Mouse (Mus musculus) intestine, embryonic 14.5 days (tissue): Measurements from ENCODE around the gene Ptbp1. TPM values are rescaled to one million over a fixed set of nuclear protein-coding genes. Genes with fewer than 3 reads are reported as not detected.

ENCODE experiments used
- ATAC-seq: fragments of 200-750 bp; cut with Nextera tagmentation; replicated peaks from 2 replicates; pipeline ENCODE4 v1.8.0; 2017; ENCODE audit warnings: low read depth, moderate number of reproducible peaks, moderate TSS enrichment, moderate library complexity; ENCODE audit not compliant: low FRiP score, low TSS enrichment
- DNase-seq: peaks from one replicate; pipeline ENCODE4 v3.0.0-alpha.2; 2018; ENCODE audit warnings: low spot score
- H3K27ac ChIP-seq: fragments of 300-500 bp; sonication (generic); 2 replicates; pipeline ENCODE4 v1.5.1; 2014; ENCODE audit warnings: low read depth, mild to moderate bottlenecking, control low read depth
- H3K27me3 ChIP-seq: fragments of 300-500 bp; sonication (generic); replicated peaks from 2 replicates; pipeline ENCODE4 v1.6.1; 2014; ENCODE audit warnings: low read length, control low read depth; ENCODE audit not compliant: control insufficient read depth, insufficient read depth
- H3K36me3 ChIP-seq: fragments of 300-500 bp; sonication (generic); 2 replicates; pipeline ENCODE4 v1.6.1; 2014; ENCODE audit warnings: low read length, control low read depth; ENCODE audit not compliant: control insufficient read depth, insufficient read depth
- H3K4me1 ChIP-seq: fragments of 300-500 bp; sonication (generic); replicated peaks from 2 replicates; pipeline ENCODE4 v1.6.1; 2014; ENCODE audit warnings: low read length, control low read depth, mixed read lengths; ENCODE audit not compliant: control insufficient read depth, insufficient read depth
- H3K4me2 ChIP-seq: fragments of 300-500 bp; sonication (generic); 2 replicates; pipeline ENCODE4 v1.6.1; 2014; ENCODE audit warnings: low read length
- H3K4me3 ChIP-seq: fragments of 300-500 bp; sonication (generic); 2 replicates; pipeline ENCODE4 v1.5.1; 2014; ENCODE audit warnings: low read depth, low read length, control low read depth, mixed read lengths
- H3K9ac ChIP-seq: fragments of 300-500 bp; sonication (generic); 2 replicates; pipeline ENCODE4 v1.6.1; 2014; ENCODE audit warnings: mild to moderate bottlenecking, low read length
- H3K9me3 ChIP-seq: fragments of 300-500 bp; sonication (generic); 2 replicates; pipeline ENCODE4 v1.6.1; 2016; ENCODE audit warnings: low read length, control low read depth; ENCODE audit not compliant: control insufficient read depth
- WGBS: fragments of 180-500 bp; shearing (Covaris S2); extraction: QIAGEN DNeasy Blood & Tissue Kit; methylation state at CpG from one replicate; pipeline ENCODE4 v1.1.7; 2014; 5-methylcytosine and 5-hydroxymethylcytosine counted together
- polyA plus RNA-seq: library from polyadenylated mRNA; unstranded; fragments of >200 nt; fragmentation: Nextera tagmentation; extraction: Ambion mirVana; gene quantifications from 2 replicates; pipeline ENCODE4 v1.2.1, GENCODE M21; 2014

The Ptbp1 gene
- polyA plus RNA-seq, 1 experiment from 2014 or later = 291 TPM

- peak overlapping the region; percentile 96 for H3K4me2 ChIP-seq
- H3K36me3 ChIP-seq = peaks cover 66% of the 10 kb centered on the region
- no peaks in the 10 kb centered on the region for H3K9me3 ChIP-seq
- ATAC-seq = no peak
- H3K4me1 ChIP-seq = peaks cover 26% of the 10 kb centered on the region
- no peaks in the 10 kb centered on the region for H3K27me3 ChIP-seq
- H3K4me3 ChIP-seq = peak overlapping the region; percentile 98
- no peak for DNase-seq
- peak overlapping the region; percentile 33; the same call in 1 of the 2 replicates for H3K27ac ChIP-seq
- WGBS = 54% methylated on average over 17 of the region's 17 CpGs
- H3K9ac ChIP-seq = peak overlapping the region; percentile 35; the same call in 1 of the 2 replicates
These were observed 4.3 kb downstream of the Ptbp1 start for GRCm38 (mm10) chr10:79858416-79859074.

DNA sequence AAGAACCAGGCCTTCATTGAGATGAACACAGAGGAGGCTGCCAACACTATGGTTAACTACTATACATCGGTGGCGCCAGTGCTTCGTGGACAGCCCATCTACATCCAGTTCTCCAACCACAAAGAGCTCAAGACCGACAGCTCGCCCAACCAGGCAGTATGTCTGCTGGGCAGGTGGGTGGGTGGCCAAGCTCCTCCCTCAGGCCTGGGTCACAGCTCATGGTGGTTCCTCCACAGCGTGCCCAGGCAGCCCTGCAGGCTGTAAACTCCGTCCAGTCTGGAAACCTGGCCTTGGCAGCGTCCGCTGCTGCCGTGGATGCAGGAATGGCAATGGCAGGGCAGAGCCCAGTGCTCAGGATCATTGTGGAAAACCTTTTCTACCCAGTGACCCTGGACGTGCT lies 4.9 kb downstream of the Ptbp1 start:
- Histone ChIP-seq H3K27me3 (no peaks in the 10 kb centered on the region), H3K4me3 (no peak overlapping the region), H3K4me1 (peaks cover 26% of the 10 kb centered on the region), H3K9me3 (no peaks in the 10 kb centered on the region), H3K4me2 (no peak overlapping the region), H3K36me3 (peaks cover 70% of the 10 kb centered on the region), H3K27ac (no peak overlapping the region), H3K9ac (no peak overlapping the region)
- DNase-seq (no peak), ATAC-seq (no peak)
- 84% methylated on average over 11 of the region's 11 CpGs for WGBS

- H3K9me3 ChIP-seq = no peaks in the 10 kb centered on the region
- no peak overlapping the region for H3K9ac ChIP-seq
- no peaks in the 10 kb centered on the region for H3K27me3 ChIP-seq
- H3K4me3 ChIP-seq = no peak overlapping the region
- 92% methylated on average over 26 of the region's 26 CpGs for WGBS
- H3K4me1 ChIP-seq = peaks cover 26% of the 10 kb centered on the region
- peaks cover 80% of the 10 kb centered on the region for H3K36me3 ChIP-seq
- ATAC-seq = no peak
- no peak overlapping the region for H3K4me2 ChIP-seq
- DNase-seq = no peak
- H3K27ac ChIP-seq = no peak overlapping the region
These were observed 6.1 kb downstream of the Ptbp1 start for GRCm38 (mm10) chr10:79860079-79860911.

DNA sequence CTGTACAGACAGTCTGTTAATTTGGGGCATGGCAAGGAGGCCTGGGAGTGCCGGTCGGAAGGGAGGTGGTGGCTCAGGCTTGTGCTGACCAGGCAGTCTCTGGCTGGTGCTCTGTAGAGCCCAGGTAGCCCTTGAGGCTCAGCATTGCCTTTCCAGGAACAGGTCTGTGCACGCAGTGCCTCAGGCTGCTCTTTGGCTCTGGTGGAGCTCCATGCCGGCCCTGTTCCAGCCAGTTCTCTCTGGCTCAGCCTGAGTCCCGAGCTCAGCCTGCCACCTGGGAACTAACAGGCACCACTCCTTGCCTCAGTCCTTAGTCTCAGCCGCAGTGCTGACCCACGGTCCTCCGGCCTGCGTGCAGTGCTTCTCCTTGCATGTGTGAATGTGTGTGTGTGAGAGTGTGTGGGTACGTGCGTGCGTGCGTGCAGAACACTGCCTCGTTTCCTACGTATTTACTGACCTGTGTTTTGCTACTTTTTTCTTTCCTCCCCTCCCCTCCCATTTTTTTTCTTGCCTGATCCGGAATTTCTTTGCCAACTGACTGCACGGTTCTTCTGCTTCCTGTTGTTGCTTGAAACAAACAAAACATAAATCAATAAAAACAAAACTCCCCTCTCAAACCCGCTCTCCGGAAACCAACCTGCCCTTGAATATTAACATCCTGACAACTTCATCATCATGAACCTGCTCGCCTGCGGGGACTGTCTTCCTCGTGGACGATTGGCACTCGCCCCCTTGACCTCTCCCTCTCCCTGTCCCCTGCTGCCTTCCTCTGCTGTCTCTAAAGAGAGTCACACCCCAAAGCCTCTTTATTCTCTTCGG lies 7.2 kb downstream of the Ptbp1 start:
- Histone ChIP-seq H3K9me3 (no peaks in the 10 kb centered on the region), H3K4me2 (no peak overlapping the region), H3K9ac (no peak overlapping the region), H3K27ac (0 out of 2 replicates have a peak overlapping the region, but pooled peaks have one; percentile 9), H3K36me3 (peaks cover 91% of the 10 kb centered on the region), H3K27me3 (no peaks in the 10 kb centered on the region), H3K4me1 (peaks cover 24% of the 10 kb centered on the region), H3K4me3 (no peak overlapping the region)
- 74% methylated on average over 25 of the region's 25 CpGs for WGBS
- ATAC-seq (no peak), DNase-seq (no peak)

DNA sequence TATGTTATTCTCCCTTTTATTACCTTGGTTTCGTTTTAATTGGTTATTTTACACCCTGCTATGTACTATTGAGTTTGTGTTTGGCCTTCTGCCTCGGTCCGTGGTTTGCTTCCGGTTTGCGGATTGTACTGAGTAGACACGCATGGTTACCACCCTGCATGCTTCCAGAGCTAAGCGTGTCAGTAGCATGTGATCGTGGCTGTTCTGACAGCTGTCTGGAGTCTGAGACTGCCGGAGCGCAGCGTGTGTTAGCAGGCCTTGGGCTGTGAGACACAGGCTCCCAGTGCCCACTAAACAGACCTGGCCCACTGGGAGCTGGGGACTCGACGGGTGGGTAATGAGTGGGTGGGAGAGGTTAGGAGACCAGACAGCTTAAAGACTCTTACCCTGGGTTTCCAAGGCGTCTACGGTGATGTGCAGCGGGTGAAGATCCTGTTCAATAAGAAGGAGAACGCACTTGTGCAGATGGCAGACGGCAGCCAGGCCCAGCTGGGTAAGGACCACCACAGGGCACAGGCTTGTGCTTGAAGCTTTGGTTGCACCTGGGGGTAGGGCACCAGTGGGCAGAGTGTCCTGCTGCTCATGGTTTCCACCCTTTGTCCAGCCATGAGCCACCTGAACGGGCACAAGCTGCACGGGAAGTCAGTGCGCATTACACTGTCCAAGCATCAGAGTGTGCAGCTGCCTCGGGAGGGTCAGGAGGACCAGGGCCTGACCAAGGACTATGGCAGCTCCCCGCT lies 8.0 kb downstream of the Ptbp1 start:
- no peak for ATAC-seq
- Histone ChIP-seq H3K27ac (no peak overlapping the region), H3K27me3 (no peaks in the 10 kb centered on the region), H3K4me2 (no peak overlapping the region), H3K9ac (no peak overlapping the region), H3K4me1 (peaks cover 16% of the 10 kb centered on the region), H3K36me3 (peaks cover 87% of the 10 kb centered on the region), H3K9me3 (no peaks in the 10 kb centered on the region), H3K4me3 (no peak overlapping the region)
- DNase-seq = no peak
- 88% methylated on average over 23 of the region's 23 CpGs for WGBS

- peaks cover 9% of the 10 kb centered on the region for H3K4me1 ChIP-seq
- H3K4me3 ChIP-seq = no peak overlapping the region
- H3K36me3 ChIP-seq = peaks cover 82% of the 10 kb centered on the region
- H3K9ac ChIP-seq = no peak overlapping the region
- 63% methylated on average over 10 of the region's 10 CpGs for WGBS
- no peaks in the 10 kb centered on the region for H3K27me3 ChIP-seq
- ATAC-seq (no peak), DNase-seq (no peak)
- no peaks in the 10 kb centered on the region for H3K9me3 ChIP-seq
- no peak overlapping the region for H3K27ac ChIP-seq
- no peak overlapping the region for H3K4me2 ChIP-seq
These were observed 8.7 kb downstream of the Ptbp1 start for GRCm38 (mm10) chr10:79862925-79863324.

- ATAC-seq = peak; percentile 17
- WGBS = 43% methylated on average over 10 of the region's 10 CpGs
- H3K27me3 ChIP-seq = no peaks in the 10 kb centered on the region
- H3K4me1 ChIP-seq = no peaks in the 10 kb centered on the region
- DNase-seq = no peak
- no peaks in the 10 kb centered on the region for H3K9me3 ChIP-seq
- H3K36me3 ChIP-seq = peaks cover 68% of the 10 kb centered on the region
- H3K4me3 ChIP-seq = no peak overlapping the region
- H3K27ac ChIP-seq = no peak overlapping the region
- H3K9ac ChIP-seq = no peak overlapping the region
- H3K4me2 ChIP-seq = no peak overlapping the region
These were observed 10.3 kb downstream of the Ptbp1 start for GRCm38 (mm10) chr10:79864351-79865188.
